Mouse (Mus musculus) myocyte (in vitro differentiated cells): ENCODE data around the gene Ifnab. TPM values are rescaled to one million over a fixed set of nuclear protein-coding genes. Genes with fewer than 3 reads are reported as not detected.

Source experiments
- H3K27me3 ChIP-seq: one replicate; pipeline ENCODE4 v1.6.1; 2011; ENCODE audit not compliant: control insufficient read depth, insufficient read depth, insufficient read length
- H3K36me3 ChIP-seq: one replicate; pipeline ENCODE4 v1.6.1; 2011; ENCODE audit not compliant: control insufficient read depth, insufficient read depth
- H3K4me2 ChIP-seq: one replicate; pipeline ENCODE4 v1.6.1; 2011; ENCODE audit warnings: low read depth, control low read depth
- H3K4me3 ChIP-seq: one replicate; pipeline ENCODE4 v1.5.1; 2011; ENCODE audit warnings: mild to moderate bottlenecking, control low read depth, moderate library complexity
- H3K79me2 ChIP-seq: one replicate; pipeline ENCODE4 v1.6.1; 2011; ENCODE audit not compliant: control insufficient read depth, insufficient read depth
- H3ac ChIP-seq: one replicate; pipeline ENCODE4 v1.6.1; 2011; ENCODE audit not compliant: control insufficient read depth, insufficient read length
- CEBPB ChIP-seq: IDR thresholded peaks from 2 replicates; pipeline ENCODE4 v1.6.1; 2011; ENCODE audit warnings: mild to moderate bottlenecking, moderate library complexity; ENCODE audit not compliant: poor library complexity, insufficient read depth, severe bottlenecking
- E2F4 ChIP-seq: IDR thresholded peaks from one replicate; pipeline ENCODE4 v1.6.1; 2011; ENCODE audit warnings: mild to moderate bottlenecking, control low read depth, moderate library complexity; ENCODE audit not compliant: insufficient read depth
- MAX ChIP-seq: IDR thresholded peaks from one replicate; pipeline ENCODE4 v1.6.1; 2011; ENCODE audit warnings: low read depth, mild to moderate bottlenecking, control low read depth
- MYOD1 ChIP-seq, 3 experiments: IDR thresholded peaks; one replicate each; pipeline ENCODE4 v1.6.1; 2011; ENCODE audit warnings: control low read depth in 2 of 3, low read depth in 2 of 3, mild to moderate bottlenecking in 2 of 3, moderate library complexity in 1 of 3; ENCODE audit not compliant: insufficient read length in 2 of 3, control insufficient read depth in 1 of 3
- MYOG ChIP-seq, 3 experiments: IDR thresholded peaks; one replicate each; pipeline ENCODE4 v1.6.1; 2011; ENCODE audit warnings: control low read depth in 2 of 3, low read depth in 2 of 3, mild to moderate bottlenecking in 2 of 3; ENCODE audit not compliant: insufficient read length in 2 of 3, control insufficient read depth in 1 of 3, insufficient read depth in 1 of 3
- POLR2A ChIP-seq: IDR thresholded peaks from one replicate; pipeline ENCODE4 v1.6.1; 2011; ENCODE audit warnings: low read depth, mild to moderate bottlenecking, control low read depth, moderate library complexity; ENCODE audit not compliant: insufficient read length
- POLR2AphosphoS2 ChIP-seq: IDR thresholded peaks from one replicate; pipeline ENCODE4 v1.6.1; 2011; ENCODE audit warnings: low read depth, control low read depth; ENCODE audit not compliant: insufficient read length
- REST ChIP-seq: IDR thresholded peaks from one replicate; pipeline ENCODE4 v1.6.1; 2011; ENCODE audit warnings: mild to moderate bottlenecking, control low read depth, moderate library complexity; ENCODE audit not compliant: insufficient read depth, insufficient read length
- SRF ChIP-seq: IDR thresholded peaks from one replicate; pipeline ENCODE4 v1.6.1; 2011; ENCODE audit warnings: low read depth; ENCODE audit not compliant: control insufficient read depth, insufficient read length
- TCF12 ChIP-seq: IDR thresholded peaks from one replicate; pipeline ENCODE4 v1.6.1; 2011; ENCODE audit warnings: mild to moderate bottlenecking, control low read depth; ENCODE audit not compliant: poor library complexity, insufficient read depth, severe bottlenecking
- TCF3 ChIP-seq: IDR thresholded peaks from one replicate; pipeline ENCODE4 v1.6.1; 2011; ENCODE audit warnings: low read depth, control low read depth; ENCODE audit not compliant: insufficient read length
- USF1 ChIP-seq: IDR thresholded peaks from one replicate; pipeline ENCODE4 v1.6.1; 2011; ENCODE audit warnings: low read depth, mild to moderate bottlenecking, control low read depth, moderate library complexity
- polyA plus RNA-seq: library from polyadenylated mRNA; unstranded; fragments of >200 nt; fragmentation: generic; extraction: Trizol; gene quantifications from one replicate; pipeline ENCODE4 v1.2.1, GENCODE M21; 2012; ENCODE audit warnings: missing spikeins

Gene Ifnab
- polyA plus RNA-seq, 1 experiment, result not detected

GRCm38 (mm10) chr4:88697753-88698152 is 6.6 kb upstream of the Ifnab start:
- no peak overlapping the region for H3K4me2 ChIP-seq
- H3K4me3 ChIP-seq, result no peak overlapping the region
- no peaks in the 10 kb centered on the region for H3K36me3 ChIP-seq
- no peak overlapping the region for H3ac ChIP-seq
- H3K79me2 ChIP-seq, result no peaks in the 10 kb centered on the region
- H3K27me3 ChIP-seq, result peaks cover 7% of the 10 kb centered on the region
- TF ChIP-seq MYOD1 (IDR thresholded peaks at IDR 0.05; ENCODE audit: control insufficient read depth in 1 of 3, insufficient read length in 2 of 3, low read depth in 2 of 3) (no peak), CEBPB (no peak), TCF12 (no peak)

GRCm38 (mm10) chr4:88697108-88697507 is 5.9 kb upstream of the Ifnab start:
- no peaks in the 10 kb centered on the region for H3K36me3 ChIP-seq
- no peak overlapping the region for H3K4me2 ChIP-seq
- no peak overlapping the region for H3K4me3 ChIP-seq
- TF ChIP-seq TCF3 (no peak), POLR2AphosphoS2 (no peak), MYOD1 (IDR thresholded peaks at IDR 0.05; ENCODE audit: control insufficient read depth in 1 of 3, insufficient read length in 2 of 3, low read depth in 2 of 3) (no peak), TCF12 (no peak), MAX (no peak)
- no peak overlapping the region for H3ac ChIP-seq
- H3K27me3 ChIP-seq, result peaks cover 7% of the 10 kb centered on the region
- H3K79me2 ChIP-seq, result no peaks in the 10 kb centered on the region

- peaks cover 7% of the 10 kb centered on the region for H3K27me3 ChIP-seq
- no peaks in the 10 kb centered on the region for H3K36me3 ChIP-seq
- no peak for TF ChIP-seq MYOG (IDR thresholded peaks at IDR 0.05; ENCODE audit: control insufficient read depth in 1 of 3, insufficient read depth in 1 of 3, insufficient read length in 2 of 3, low read depth in 2 of 3)
- TF ChIP-seq TCF3, result no peak
- no peak for TF ChIP-seq REST
- TF ChIP-seq CEBPB, result no peak
- no peak for TF ChIP-seq POLR2A
- TF ChIP-seq SRF, result no peak
- peak in 1 of 3 experiments; percentile 7 for TF ChIP-seq MYOD1 (IDR thresholded peaks at IDR 0.05; ENCODE audit: control insufficient read depth in 1 of 3, insufficient read length in 2 of 3, low read depth in 2 of 3)
- TF ChIP-seq POLR2AphosphoS2, result no peak
- no peaks in the 10 kb centered on the region for H3K79me2 ChIP-seq
- H3K4me3 ChIP-seq, result no peak overlapping the region
- H3K4me2 ChIP-seq, result no peak overlapping the region
- H3ac ChIP-seq, result no peak overlapping the region
Observed at GRCm38 (mm10) chr4:88696237-88696884, 5.2 kb upstream of the Ifnab start.

DNA sequence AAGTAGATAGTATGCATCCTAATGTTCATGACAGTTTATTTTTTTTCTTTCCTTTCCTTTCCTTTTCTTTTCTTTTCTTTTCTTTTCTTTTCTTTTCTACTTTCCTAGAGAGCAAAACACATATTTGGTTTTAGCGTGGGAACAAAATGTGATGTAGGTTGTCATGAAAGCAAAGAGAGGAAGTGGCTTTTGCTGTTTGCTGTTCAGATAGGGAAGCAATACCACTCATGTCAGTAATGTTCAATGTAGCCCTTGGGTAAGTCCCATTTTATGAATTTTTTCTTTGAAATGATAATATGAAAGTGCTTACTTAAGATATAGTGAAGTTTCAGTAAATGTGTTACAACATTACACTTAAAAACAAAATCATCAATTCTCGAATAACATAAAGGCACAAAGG is 2.2 kb upstream of the Ifnab start:
- no peak overlapping the region for H3K4me2 ChIP-seq
- H3K79me2 ChIP-seq, result no peaks in the 10 kb centered on the region
- TF ChIP-seq SRF (no peak), POLR2AphosphoS2 (no peak), E2F4 (no peak), CEBPB (no peak), MAX (no peak), TCF3 (no peak), POLR2A (no peak), MYOD1 (IDR thresholded peaks at IDR 0.05; ENCODE audit: control insufficient read depth in 1 of 3, insufficient read length in 2 of 3, low read depth in 2 of 3) (no peak), TCF12 (no peak), MYOG (IDR thresholded peaks at IDR 0.05; ENCODE audit: control insufficient read depth in 1 of 3, insufficient read depth in 1 of 3, insufficient read length in 2 of 3, low read depth in 2 of 3) (no peak), USF1 (no peak), REST (no peak)
- H3K27me3 ChIP-seq, result peaks cover 10% of the 10 kb centered on the region
- no peak overlapping the region for H3ac ChIP-seq
- no peaks in the 10 kb centered on the region for H3K36me3 ChIP-seq
- no peak overlapping the region for H3K4me3 ChIP-seq

DNA sequence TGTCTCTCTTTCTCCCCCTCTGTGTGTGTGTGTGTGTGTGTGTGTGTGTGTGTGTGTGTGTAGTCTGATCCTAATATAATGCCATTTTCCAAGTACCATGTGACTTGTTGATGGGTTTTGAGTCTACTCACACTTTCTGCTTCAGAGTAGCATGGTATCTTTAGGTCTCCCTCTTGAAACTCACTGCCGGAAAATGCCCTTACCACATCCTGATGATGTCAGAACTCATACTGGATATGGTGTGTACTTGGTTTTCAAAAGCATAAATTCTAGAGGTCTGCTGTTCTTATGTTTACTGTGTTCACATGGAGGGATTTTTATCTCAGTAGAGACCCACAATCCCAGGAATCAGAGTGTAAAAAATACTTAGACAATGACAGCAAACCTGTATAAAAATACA is 1.4 kb upstream of the Ifnab start:
- Histone ChIP-seq H3K36me3 (no peaks in the 10 kb centered on the region), H3K79me2 (no peaks in the 10 kb centered on the region), H3K4me2 (no peak overlapping the region), H3K4me3 (no peak overlapping the region), H3K27me3 (peaks cover 10% of the 10 kb centered on the region), H3ac (no peak overlapping the region)
- no peak for TF ChIP-seq CEBPB
- no peak for TF ChIP-seq MYOD1 (IDR thresholded peaks at IDR 0.05; ENCODE audit: control insufficient read depth in 1 of 3, insufficient read length in 2 of 3, low read depth in 2 of 3)
- no peak for TF ChIP-seq POLR2AphosphoS2
- no peak for TF ChIP-seq TCF3
- no peak for TF ChIP-seq MAX
- no peak for TF ChIP-seq E2F4
- no peak for TF ChIP-seq USF1
- TF ChIP-seq POLR2A, result no peak
- TF ChIP-seq MYOG (IDR thresholded peaks at IDR 0.05; ENCODE audit: control insufficient read depth in 1 of 3, insufficient read depth in 1 of 3, insufficient read length in 2 of 3, low read depth in 2 of 3), result no peak
